Mouse (Mus musculus) forebrain, embryonic 16.5 days (tissue): ENCODE measurements around the gene AC134908.4. TPM values are rescaled to one million over a fixed set of nuclear protein-coding genes. Genes with fewer than 3 reads are reported as not detected.
A peak's percentile ranks its signal among the peaks of the same experiment; 100 is the strongest.

Experiments used
- ATAC-seq: fragments of 200-750 bp; cut with Nextera tagmentation; 2 replicates; pipeline ENCODE4 v1.8.0; 2017; ENCODE audit warnings: mild to moderate bottlenecking, moderate library complexity
- H3K27ac ChIP-seq: fragments of 300-500 bp; sonication (generic); 2 replicates; pipeline ENCODE4 v1.5.1; 2014; ENCODE audit warnings: low read length, control low read depth
- H3K27me3 ChIP-seq: fragments of 300-500 bp; sonication (generic); replicated peaks from 2 replicates; pipeline ENCODE4 v1.6.1; 2014; ENCODE audit warnings: low read length; ENCODE audit not compliant: control insufficient read depth, insufficient read depth
- H3K36me3 ChIP-seq: fragments of 300-500 bp; sonication (generic); 2 replicates; pipeline ENCODE4 v1.6.1; 2014; ENCODE audit not compliant: control insufficient read depth, insufficient read depth
- H3K4me1 ChIP-seq: fragments of 300-500 bp; sonication (generic); replicated peaks from 2 replicates; pipeline ENCODE4 v1.6.1; 2014; ENCODE audit warnings: low read length; ENCODE audit not compliant: control insufficient read depth, insufficient read depth
- H3K4me2 ChIP-seq: fragments of 300-500 bp; sonication (generic); 2 replicates; pipeline ENCODE4 v1.6.1; 2014; ENCODE audit warnings: mild to moderate bottlenecking, low read length, control low read depth
- H3K4me3 ChIP-seq: fragments of 300-500 bp; sonication (generic); replicated peaks from 2 replicates; pipeline ENCODE4 v1.5.1; 2014; ENCODE audit warnings: mild to moderate bottlenecking, low read length, control low read depth
- H3K9ac ChIP-seq: fragments of 300-500 bp; sonication (generic); replicated peaks from 2 replicates; pipeline ENCODE4 v1.6.1; 2014; ENCODE audit warnings: low read depth, low read length, control low read depth
- H3K9me3 ChIP-seq: fragments of 300-500 bp; sonication (generic); 2 replicates; pipeline ENCODE4 v1.6.1; 2016; ENCODE audit warnings: low read length; ENCODE audit not compliant: control insufficient read depth
- WGBS: fragments of 180-500 bp; shearing (Covaris S2); extraction: QIAGEN DNeasy Blood & Tissue Kit; methylation state at CpG from one replicate; pipeline ENCODE4 v1.1.7; 2014; 5-methylcytosine and 5-hydroxymethylcytosine counted together
- polyA plus RNA-seq: library from polyadenylated mRNA; unstranded; fragments of >200 nt; fragmentation: Nextera tagmentation; extraction: Ambion mirVana; gene quantifications from 2 replicates; pipeline ENCODE4 v1.2.1, GENCODE M21; 2015

AC134908.4 gene
- polyA plus RNA-seq, 1 experiment from 2014 or later = 0.71 TPM

- H3K27ac ChIP-seq = no peak overlapping the region
- H3K4me1 ChIP-seq = peaks cover 73% of the 10 kb centered on the region
- ATAC-seq = no peak
- H3K4me2 ChIP-seq = no peak overlapping the region
- no peaks in the 10 kb centered on the region for H3K27me3 ChIP-seq
- peaks cover 20% of the 10 kb centered on the region for H3K36me3 ChIP-seq
- 93% methylated on average over 13 of the region's 13 CpGs for WGBS
- H3K9me3 ChIP-seq = no peaks in the 10 kb centered on the region
- H3K9ac ChIP-seq = no peak overlapping the region
- H3K4me3 ChIP-seq = no peak overlapping the region
Observed at GRCm38 (mm10) chr17:25827011-25827410, 31.6 kb upstream of the AC134908.4 start.

GRCm38 (mm10) chr17:25825984-25826570 is 30.6 kb upstream of the AC134908.4 start:
- no peak for ATAC-seq
- 93% methylated on average over 27 of the region's 27 CpGs for WGBS

GRCm38 (mm10) chr17:25825311-25825710 is 29.9 kb upstream of the AC134908.4 start:
- peaks cover 10% of the 10 kb centered on the region; the same call in 1 of the 2 replicates for H3K36me3 ChIP-seq
- no peaks in the 10 kb centered on the region for H3K9me3 ChIP-seq
- no peak overlapping the region for H3K4me3 ChIP-seq
- H3K4me2 ChIP-seq = no peak overlapping the region
- 0 out of 2 replicates have a peak, but pooled peaks cover 1% of the 10 kb centered on the region for H3K27me3 ChIP-seq
- H3K9ac ChIP-seq = no peak overlapping the region
- 92% methylated on average over 6 of the region's 6 CpGs for WGBS
- H3K27ac ChIP-seq = no peak overlapping the region
- peaks cover 57% of the 10 kb centered on the region for H3K4me1 ChIP-seq
- ATAC-seq = no peak

More at GRCm38 (mm10) chr17:25825984-25826570, 30.6 kb upstream of the AC134908.4 start:
- Histone ChIP-seq H3K27me3 (no peaks in the 10 kb centered on the region), H3K36me3 (peaks cover 16% of the 10 kb centered on the region), H3K4me2 (no peak overlapping the region), H3K4me1 (peaks cover 64% of the 10 kb centered on the region), H3K27ac (no peak overlapping the region), H3K9me3 (no peaks in the 10 kb centered on the region), H3K4me3 (no peak overlapping the region), H3K9ac (no peak overlapping the region)

GRCm38 (mm10) chr17:25824362-25825142 is 29.1 kb upstream of the AC134908.4 start:
- WGBS = 83% methylated on average over 17 of the region's 17 CpGs
- peak overlapping the region; percentile 77; the same call in 1 of the 2 replicates for H3K9ac ChIP-seq
- ATAC-seq = no peak
- H3K4me3 ChIP-seq = peak overlapping the region; percentile 72
- peaks cover 12% of the 10 kb centered on the region; the same call in 1 of the 2 replicates for H3K36me3 ChIP-seq
- peak overlapping the region; percentile 99 for H3K4me2 ChIP-seq
- H3K27me3 ChIP-seq = peaks cover 7% of the 10 kb centered on the region; the same call in 1 of the 2 replicates
- H3K4me1 ChIP-seq = peaks cover 50% of the 10 kb centered on the region
- no peaks in the 10 kb centered on the region for H3K9me3 ChIP-seq
- H3K27ac ChIP-seq = no peak overlapping the region

GRCm38 (mm10) chr17:25823452-25823851 is 28.0 kb upstream of the AC134908.4 start, which contains the start of gene Wdr24:
Gene Wdr24, plus strand, starts transcription at chr17:25823627.
- Histone ChIP-seq H3K9ac (peak within 1 kb of the TSS; percentile 77), H3K9me3 (no peaks in the 10 kb centered on the region), H3K4me3 (peak within 1 kb of the TSS; percentile 72), H3K27ac (peak within 1 kb of the TSS; percentile 67), H3K27me3 (peaks cover 13% of the 10 kb centered on the region; the same call in 1 of the 2 replicates), H3K36me3 (peaks cover 13% of the 10 kb centered on the region; the same call in 1 of the 2 replicates), H3K4me2 (peak within 1 kb of the TSS; percentile 99), H3K4me1 (peaks cover 46% of the 10 kb centered on the region)
- ATAC-seq = peak; percentile 87
- WGBS = 0% methylated on average over 18 of the region's 18 CpGs

GRCm38 (mm10) chr17:25818851-25819780 is 23.7 kb upstream of the AC134908.4 start:
- H3K9me3 ChIP-seq = no peaks in the 10 kb centered on the region
- peaks cover 5% of the 10 kb centered on the region for H3K4me1 ChIP-seq
- H3K36me3 ChIP-seq = peaks cover 10% of the 10 kb centered on the region
- H3K27me3 ChIP-seq = peaks cover 21% of the 10 kb centered on the region; the same call in 1 of the 2 replicates
- no peak for ATAC-seq
- no peak overlapping the region for H3K4me2 ChIP-seq
- no peak overlapping the region for H3K9ac ChIP-seq
- WGBS = 10% methylated on average over 46 of the region's 46 CpGs
- H3K4me3 ChIP-seq = no peak overlapping the region
- H3K27ac ChIP-seq = no peak overlapping the region

- Histone ChIP-seq H3K27ac (no peak overlapping the region), H3K4me1 (peaks cover 11% of the 10 kb centered on the region), H3K9me3 (no peaks in the 10 kb centered on the region), H3K4me2 (no peak overlapping the region), H3K27me3 (peaks cover 21% of the 10 kb centered on the region; the same call in 1 of the 2 replicates), H3K9ac (no peak overlapping the region), H3K4me3 (no peak overlapping the region), H3K36me3 (peaks cover 10% of the 10 kb centered on the region)
- 86% methylated on average over 11 of the region's 11 CpGs for WGBS
- no peak for ATAC-seq
Observed at GRCm38 (mm10) chr17:25817662-25818061, 22.2 kb upstream of the AC134908.4 start.

- Histone ChIP-seq H3K4me1 (peaks cover 27% of the 10 kb centered on the region), H3K27ac (peak overlapping the region; percentile 18; the same call in 1 of the 2 replicates), H3K27me3 (peaks cover 9% of the 10 kb centered on the region; the same call in 1 of the 2 replicates), H3K4me2 (peak overlapping the region; percentile 42), H3K4me3 (peak overlapping the region; percentile 25), H3K9ac (peak overlapping the region; percentile 9; the same call in 1 of the 2 replicates), H3K9me3 (no peaks in the 10 kb centered on the region), H3K36me3 (peaks cover 3% of the 10 kb centered on the region)
- WGBS = 2% methylated on average over 20 of the region's 20 CpGs
- ATAC-seq = no peak
Observed at GRCm38 (mm10) chr17:25813471-25813870, 18.0 kb upstream of the AC134908.4 start.
